Mouse (Mus musculus) kidney, adult 2 months (tissue): ENCODE measurements around the gene Gm4869. TPM values are rescaled to one million over a fixed set of nuclear protein-coding genes. Genes with fewer than 3 reads are reported as not detected.
"Not testable (repeated sequence)": the region's sequence is repeated elsewhere in the genome, so short reads cannot be mapped to it uniquely, and the experiment has no call there.

ENCODE experiments used
- DNase-seq: peaks from one replicate; pipeline ENCODE4 v3.0.0; 2021
- H3K27ac ChIP-seq: fragments of 200-500 bp; 2 replicates; pipeline ENCODE4 v1.5.1; 2012; ENCODE audit warnings: low read depth, low read length, control low read depth, inconsistent platforms; ENCODE audit not compliant: insufficient read depth
- H3K27me3 ChIP-seq: fragments of 200-500 bp; replicated peaks from 2 replicates; pipeline ENCODE4 v1.6.1; 2012; ENCODE audit warnings: mild to moderate bottlenecking, moderate library complexity, low read length, inconsistent platforms; ENCODE audit not compliant: control insufficient read depth, insufficient read depth
- H3K36me3 ChIP-seq: fragments of 200-500 bp; 2 replicates; pipeline ENCODE4 v1.6.1; 2012; ENCODE audit warnings: mild to moderate bottlenecking, moderate library complexity, low read length, inconsistent platforms; ENCODE audit not compliant: control insufficient read depth, insufficient read depth
- H3K4me1 ChIP-seq: fragments of 200-500 bp; 2 replicates; pipeline ENCODE4 v1.6.1; 2011; ENCODE audit warnings: low read length; ENCODE audit not compliant: control insufficient read depth, insufficient read depth
- H3K4me3 ChIP-seq: fragments of 200-500 bp; 2 replicates; pipeline ENCODE4 v1.5.1; 2011; ENCODE audit warnings: mild to moderate bottlenecking, low read depth, low read length, control low read depth; ENCODE audit not compliant: insufficient read depth
- CTCF ChIP-seq: fragments of 200-500 bp; conservative IDR thresholded peaks from 2 replicates; pipeline ENCODE4 v1.5.1; 2011; ENCODE audit warnings: low read depth, mild to moderate bottlenecking, control low read depth, low read length, moderate library complexity, mixed read lengths; ENCODE audit not compliant: insufficient read depth, insufficient read length
- POLR2A ChIP-seq: fragments of 200-500 bp; IDR thresholded peaks from one replicate; pipeline ENCODE4 v1.6.1; 2011; ENCODE audit warnings: low read depth, low read length, control low read depth
- WGBS: fragments of 180-500 bp; shearing (Covaris S2); methylation state at CpG from one replicate; pipeline ENCODE4 v1.1.7; 2018; 5-methylcytosine and 5-hydroxymethylcytosine counted together
- polyA plus RNA-seq: library from polyadenylated mRNA; depleted of rRNA; stranded (reverse); fragments of >200 nt; gene quantifications from 2 replicates; pipeline ENCODE4 v1.2.3, GENCODE M21; 2012

Gm4869 gene
- polyA plus RNA-seq, 1 experiment = 0.03 TPM

GRCm38 (mm10) chr5:140439117-140439516 lies 6.3 kb upstream of the Gm4869 start:
- WGBS = 13% methylated on average over 2 of the region's 6 CpGs
- H3K27me3 ChIP-seq, H3K36me3 ChIP-seq, DNase-seq, H3K4me3 ChIP-seq, H3K27ac ChIP-seq, H3K4me1 ChIP-seq: not testable (repeated sequence)
- peak; percentile 40; the same call in 1 of the 2 replicates for TF ChIP-seq CTCF

GRCm38 (mm10) chr5:140441406-140441805 lies 4.0 kb upstream of the Gm4869 start:
- no peak overlapping the region for H3K4me3 ChIP-seq
- no peak for DNase-seq
- H3K27me3 ChIP-seq = no peaks in the 10 kb centered on the region
- H3K4me1 ChIP-seq = no peaks in the 10 kb centered on the region
- H3K36me3 ChIP-seq = no peaks in the 10 kb centered on the region; the same call in 1 of the 2 replicates
- no peak overlapping the region for H3K27ac ChIP-seq
- TF ChIP-seq CTCF = no peak
- TF ChIP-seq POLR2A = no peak
- WGBS = 96% methylated on average over 3 of the region's 3 CpGs

GRCm38 (mm10) chr5:140444012-140444411 lies 1.4 kb upstream of the Gm4869 start:
- Histone ChIP-seq H3K4me3 (no peak overlapping the region), H3K27me3 (no peaks in the 10 kb centered on the region), H3K27ac (no peak overlapping the region), H3K36me3 (no peaks in the 10 kb centered on the region; the same call in 1 of the 2 replicates), H3K4me1 (no peaks in the 10 kb centered on the region)
- TF ChIP-seq POLR2A (no peak), CTCF (no peak)
- WGBS = 81% methylated on average over 4 of the region's 4 CpGs
- DNase-seq = peak; percentile 6

- DNase-seq = no peak
- no peak overlapping the region for H3K4me3 ChIP-seq
- H3K27me3 ChIP-seq = no peaks in the 10 kb centered on the region
- H3K4me1 ChIP-seq = no peaks in the 10 kb centered on the region
- H3K27ac ChIP-seq = no peak overlapping the region
- WGBS = 59% methylated on average over 7 of the region's 7 CpGs
- no peak for TF ChIP-seq POLR2A
- no peak for TF ChIP-seq CTCF
- no peaks in the 10 kb centered on the region for H3K36me3 ChIP-seq
Measured at GRCm38 (mm10) chr5:140446054-140446453, 609 bp downstream of the Gm4869 start.

- no peak for DNase-seq
- TF ChIP-seq POLR2A = no peak
- no peak for TF ChIP-seq CTCF
- H3K27me3 ChIP-seq = no peaks in the 10 kb centered on the region
- H3K36me3 ChIP-seq = no peaks in the 10 kb centered on the region
- no peak overlapping the region for H3K27ac ChIP-seq
- no peak overlapping the region for H3K4me3 ChIP-seq
- H3K4me1 ChIP-seq = no peaks in the 10 kb centered on the region
Measured at GRCm38 (mm10) chr5:140454488-140454887, 9.0 kb downstream of the Gm4869 start.

- no peak for DNase-seq
- Histone ChIP-seq H3K27ac (no peak overlapping the region), H3K4me3 (no peak overlapping the region), H3K27me3 (no peaks in the 10 kb centered on the region), H3K4me1 (no peaks in the 10 kb centered on the region), H3K36me3 (no peaks in the 10 kb centered on the region)
- 81% methylated on average over 2 of the region's 2 CpGs for WGBS
- no peak for TF ChIP-seq CTCF
- no peak for TF ChIP-seq POLR2A
Measured at GRCm38 (mm10) chr5:140455466-140455865, 10.0 kb downstream of the Gm4869 start.

GRCm38 (mm10) chr5:140461476-140461875 lies 16.0 kb downstream of the Gm4869 start:
- Histone ChIP-seq H3K27me3 (no peaks in the 10 kb centered on the region), H3K4me3 (no peak overlapping the region), H3K27ac (no peak overlapping the region), H3K4me1 (no peaks in the 10 kb centered on the region), H3K36me3 (no peaks in the 10 kb centered on the region)
- DNase-seq = no peak
- TF ChIP-seq CTCF (no peak), POLR2A (no peak)
- WGBS = 83% methylated on average over 3 of the region's 3 CpGs

- H3K36me3 ChIP-seq, H3K4me1 ChIP-seq, H3K27ac ChIP-seq, DNase-seq, H3K27me3 ChIP-seq, H3K4me3 ChIP-seq: not testable (repeated sequence)
- 73% methylated on average over 2 of the region's 2 CpGs for WGBS
Measured at GRCm38 (mm10) chr5:140463151-140463550, 17.7 kb downstream of the Gm4869 start.
